Mouse (Mus musculus): ENCODE measurements at regions not wholly inside any gene's neighbourhood (a gene's known extent, or its start where the extent isn't known, plus 50 kb on each side); places are given as distances from the start of the nearest gene placed in this dataset.

GRCm38 (mm10) chr2:113918913-113919312 is 70.5 kb upstream of the Arhgap11a start:
- Histone ChIP-seq H3K27ac (replicated peaks in 1 of 2; ENCODE audit: control insufficient read depth in 1 of 2, insufficient read depth in 1 of 2, low read depth in 2 of 2, low read length in 2 of 2) (peak overlapping the region in 1 of 2 experiments; percentile 35; a peak in 1 of 4 replicates), H3K9ac (ENCODE audit: low read length) (no peak overlapping the region), H3K9me3 (ENCODE audit: control insufficient read depth, low read length) (no peaks in the 10 kb centered on the region), H3K36me3 (ENCODE audit: control insufficient read depth, insufficient read depth, low read length) (no peaks in the 10 kb centered on the region), H3K4me2 (ENCODE audit: low read length) (no peak overlapping the region), H3K27me3 (ENCODE audit: control insufficient read depth, insufficient read depth, low read length) (no peaks in the 10 kb centered on the region), H3K4me3 (ENCODE audit: control insufficient read depth in 1 of 2, insufficient read depth in 1 of 2, low read depth in 1 of 2, low read length in 2 of 2) (no peak overlapping the region), H3K4me1 (ENCODE audit: control insufficient read depth in 2 of 2, insufficient read depth in 2 of 2, low read length in 2 of 2) (peaks cover 2 to 16% of the 10 kb centered on the region in 2 experiments)
- 32% methylated on average over 1 of the region's 2 CpGs for WGBS
- ATAC-seq (ENCODE audit: insufficient number of reproducible peaks, insufficient read depth, low FRiP score, low read depth) = no peak

DNA sequence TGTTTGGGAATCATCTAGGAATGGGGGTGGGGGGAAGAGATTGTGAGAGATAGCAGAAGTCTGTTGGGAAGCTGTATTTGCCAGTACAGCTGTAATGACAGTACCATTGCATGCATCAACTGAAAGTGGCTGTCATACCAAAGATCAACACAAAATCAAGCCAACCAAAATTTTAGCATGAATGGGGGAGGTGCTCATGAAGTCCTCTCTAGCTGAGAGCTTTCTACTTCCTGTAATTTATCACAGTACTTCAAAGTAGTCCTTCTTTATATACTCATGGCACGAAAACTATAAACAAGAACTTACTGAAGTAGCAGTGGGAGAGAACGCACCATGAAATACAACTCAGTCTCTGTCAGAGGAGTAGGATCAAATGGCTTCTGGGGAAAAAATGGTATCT is 65.8 kb upstream of the Arhgap11a start:
- H3K36me3 ChIP-seq (ENCODE audit: control insufficient read depth, insufficient read depth, low read length) = no peaks in the 10 kb centered on the region
- 88% methylated on average over 2 of the region's 2 CpGs for WGBS
- no peak overlapping the region for H3K4me2 ChIP-seq (ENCODE audit: low read length)
- peaks cover 2 to 7% of the 10 kb centered on the region in 2 experiments; a peak in 3 of 4 replicates for H3K4me1 ChIP-seq (ENCODE audit: control insufficient read depth in 2 of 2, insufficient read depth in 2 of 2, low read length in 2 of 2)
- H3K9ac ChIP-seq (ENCODE audit: low read length) = no peak overlapping the region
- no peaks in the 10 kb centered on the region for H3K9me3 ChIP-seq (ENCODE audit: control insufficient read depth, low read length)
- H3K27me3 ChIP-seq (ENCODE audit: control insufficient read depth, insufficient read depth, low read length) = no peaks in the 10 kb centered on the region
- ATAC-seq (ENCODE audit: insufficient number of reproducible peaks, insufficient read depth, low FRiP score, low read depth) = no peak
- H3K4me3 ChIP-seq (ENCODE audit: control insufficient read depth in 1 of 2, insufficient read depth in 1 of 2, low read depth in 1 of 2, low read length in 2 of 2) = no peak overlapping the region
- H3K27ac ChIP-seq (replicated peaks in 1 of 2; ENCODE audit: control insufficient read depth in 1 of 2, insufficient read depth in 1 of 2, low read depth in 2 of 2, low read length in 2 of 2) = no peak overlapping the region

DNA sequence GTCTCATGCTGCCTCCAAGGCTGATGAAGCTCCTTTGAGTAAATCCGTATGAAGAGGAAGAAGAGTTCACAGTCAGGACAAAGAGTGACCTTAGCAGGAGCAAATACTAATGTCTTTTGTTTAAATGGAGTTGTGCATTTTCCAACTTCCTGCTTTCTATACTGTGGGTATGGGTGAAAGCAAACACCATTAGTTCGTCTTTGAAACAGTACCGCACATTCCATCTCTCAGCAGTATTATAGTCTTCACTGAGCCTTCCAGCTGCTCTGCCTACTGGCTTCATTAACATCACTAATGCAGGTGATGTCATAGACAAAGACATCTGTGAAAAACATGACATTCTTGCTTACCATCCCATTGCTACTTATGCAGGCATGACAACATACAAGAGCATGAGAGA is 62.7 kb upstream of the Arhgap11a start:
- Histone ChIP-seq H3K36me3 (ENCODE audit: control insufficient read depth, insufficient read depth, low read length) (no peaks in the 10 kb centered on the region), H3K4me1 (ENCODE audit: control insufficient read depth in 2 of 2, insufficient read depth in 2 of 2, low read length in 2 of 2) (no peaks in the 10 kb centered on the region), H3K9me3 (ENCODE audit: control insufficient read depth, low read length) (no peaks in the 10 kb centered on the region), H3K27me3 (ENCODE audit: control insufficient read depth, insufficient read depth, low read length) (no peaks in the 10 kb centered on the region), H3K27ac (replicated peaks in 1 of 2; ENCODE audit: control insufficient read depth in 1 of 2, insufficient read depth in 1 of 2, low read depth in 2 of 2, low read length in 2 of 2) (no peak overlapping the region), H3K4me3 (ENCODE audit: control insufficient read depth in 1 of 2, insufficient read depth in 1 of 2, low read depth in 1 of 2, low read length in 2 of 2) (no peak overlapping the region), H3K9ac (ENCODE audit: low read length) (no peak overlapping the region), H3K4me2 (ENCODE audit: low read length) (no peak overlapping the region)
- ATAC-seq (ENCODE audit: insufficient number of reproducible peaks, insufficient read depth, low FRiP score, low read depth) = no peak
- 80% methylated on average over 3 of the region's 3 CpGs for WGBS

GRCm38 (mm10) chr2:113909502-113909901 is 61.0 kb upstream of the Arhgap11a start:
- H3K4me3 ChIP-seq (ENCODE audit: control insufficient read depth in 1 of 2, insufficient read depth in 1 of 2, low read depth in 1 of 2, low read length in 2 of 2) = no peak overlapping the region
- WGBS = 90% methylated on average over 4 of the region's 4 CpGs
- ATAC-seq (ENCODE audit: insufficient number of reproducible peaks, insufficient read depth, low FRiP score, low read depth) = no peak

DNA sequence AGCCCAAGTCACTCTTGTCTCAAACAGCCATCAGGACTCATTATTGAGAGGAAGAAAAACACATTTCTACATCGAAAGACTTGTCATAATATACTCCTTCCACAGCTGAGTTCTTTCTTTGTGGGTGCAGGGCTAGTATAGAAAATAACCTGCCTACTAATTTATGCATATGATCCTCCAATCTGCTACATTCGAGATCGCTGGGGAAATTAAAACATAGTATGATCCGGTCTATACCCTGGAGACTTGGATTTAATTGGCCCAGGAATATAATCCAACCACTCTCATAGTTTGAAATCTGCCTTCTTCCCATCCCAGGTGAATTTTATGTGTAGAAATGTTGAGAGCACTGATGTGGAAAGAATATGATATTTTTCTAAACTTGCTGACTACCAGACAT is 60.2 kb upstream of the Arhgap11a start:
- Histone ChIP-seq H3K36me3 (ENCODE audit: control insufficient read depth, insufficient read depth, low read length) (no peaks in the 10 kb centered on the region), H3K4me2 (ENCODE audit: low read length) (no peak overlapping the region), H3K27me3 (ENCODE audit: control insufficient read depth, insufficient read depth, low read length) (no peaks in the 10 kb centered on the region), H3K4me3 (ENCODE audit: control insufficient read depth in 1 of 2, insufficient read depth in 1 of 2, low read depth in 1 of 2, low read length in 2 of 2) (no peak overlapping the region), H3K9me3 (ENCODE audit: control insufficient read depth, low read length) (no peaks in the 10 kb centered on the region), H3K4me1 (ENCODE audit: control insufficient read depth in 2 of 2, insufficient read depth in 2 of 2, low read length in 2 of 2) (no peaks in the 10 kb centered on the region), H3K27ac (replicated peaks in 1 of 2; ENCODE audit: control insufficient read depth in 1 of 2, insufficient read depth in 1 of 2, low read depth in 2 of 2, low read length in 2 of 2) (no peak overlapping the region), H3K9ac (ENCODE audit: low read length) (no peak overlapping the region)
- 89% methylated on average over 4 of the region's 4 CpGs for WGBS
- ATAC-seq (ENCODE audit: insufficient number of reproducible peaks, insufficient read depth, low FRiP score, low read depth) = no peak

More at GRCm38 (mm10) chr2:113909502-113909901, 61.0 kb upstream of the Arhgap11a start:
- H3K27ac ChIP-seq (replicated peaks in 1 of 2; ENCODE audit: control insufficient read depth in 1 of 2, insufficient read depth in 1 of 2, low read depth in 2 of 2, low read length in 2 of 2) = no peak overlapping the region
- H3K4me1 ChIP-seq (ENCODE audit: control insufficient read depth in 2 of 2, insufficient read depth in 2 of 2, low read length in 2 of 2) = no peaks in the 10 kb centered on the region
- no peaks in the 10 kb centered on the region for H3K9me3 ChIP-seq (ENCODE audit: control insufficient read depth, low read length)
- H3K27me3 ChIP-seq (ENCODE audit: control insufficient read depth, insufficient read depth, low read length) = no peaks in the 10 kb centered on the region
- no peaks in the 10 kb centered on the region for H3K36me3 ChIP-seq (ENCODE audit: control insufficient read depth, insufficient read depth, low read length)
- no peak overlapping the region for H3K4me2 ChIP-seq (ENCODE audit: low read length)
- H3K9ac ChIP-seq (ENCODE audit: low read length) = no peak overlapping the region

- H3K4me2 ChIP-seq (ENCODE audit: low read length) = no peak overlapping the region
- ATAC-seq (ENCODE audit: insufficient number of reproducible peaks, insufficient read depth, low FRiP score, low read depth) = no peak
- no peak overlapping the region for H3K27ac ChIP-seq (replicated peaks in 1 of 2; ENCODE audit: control insufficient read depth in 1 of 2, insufficient read depth in 1 of 2, low read depth in 2 of 2, low read length in 2 of 2)
- H3K36me3 ChIP-seq (ENCODE audit: control insufficient read depth, insufficient read depth, low read length) = no peaks in the 10 kb centered on the region
- no peaks in the 10 kb centered on the region for H3K9me3 ChIP-seq (ENCODE audit: control insufficient read depth, low read length)
- H3K27me3 ChIP-seq (ENCODE audit: control insufficient read depth, insufficient read depth, low read length) = no peaks in the 10 kb centered on the region
- no peak overlapping the region for H3K4me3 ChIP-seq (ENCODE audit: control insufficient read depth in 1 of 2, insufficient read depth in 1 of 2, low read depth in 1 of 2, low read length in 2 of 2)
- WGBS = 70% methylated on average over 3 of the region's 3 CpGs
- H3K4me1 ChIP-seq (ENCODE audit: control insufficient read depth in 2 of 2, insufficient read depth in 2 of 2, low read length in 2 of 2) = peaks cover 7 to 8% of the 10 kb centered on the region in 2 experiments; a peak in 3 of 4 replicates
- H3K9ac ChIP-seq (ENCODE audit: low read length) = no peak overlapping the region
Observed at GRCm38 (mm10) chr2:113904414-113904813, 56.0 kb upstream of the Arhgap11a start.

DNA sequence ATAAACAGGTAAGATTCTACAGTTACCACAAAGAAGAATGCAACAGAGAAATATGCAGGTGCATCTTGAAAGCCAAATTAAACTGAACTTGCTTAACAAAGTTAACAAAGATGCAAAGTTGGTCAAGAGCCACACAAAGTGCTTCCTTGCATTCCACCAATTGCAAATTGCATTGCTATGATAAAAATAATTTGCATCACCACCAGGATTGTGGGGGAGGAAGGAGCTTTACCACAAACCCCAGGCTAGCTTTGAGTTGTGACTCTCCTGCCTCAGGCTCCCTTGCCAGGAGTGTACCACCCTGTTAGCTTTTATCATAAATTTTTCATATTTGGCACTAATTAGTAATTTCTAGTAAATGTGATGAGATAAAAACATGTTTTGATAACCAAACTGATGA is 55.4 kb upstream of the Arhgap11a start:
- Histone ChIP-seq H3K27ac (replicated peaks in 1 of 2; ENCODE audit: control insufficient read depth in 1 of 2, insufficient read depth in 1 of 2, low read depth in 2 of 2, low read length in 2 of 2) (no peak overlapping the region), H3K9ac (ENCODE audit: low read length) (no peak overlapping the region), H3K9me3 (ENCODE audit: control insufficient read depth, low read length) (no peaks in the 10 kb centered on the region), H3K4me2 (ENCODE audit: low read length) (no peak overlapping the region), H3K4me3 (ENCODE audit: control insufficient read depth in 1 of 2, insufficient read depth in 1 of 2, low read depth in 1 of 2, low read length in 2 of 2) (no peak overlapping the region), H3K4me1 (ENCODE audit: control insufficient read depth in 2 of 2, insufficient read depth in 2 of 2, low read length in 2 of 2) (peaks cover 7 to 8% of the 10 kb centered on the region in 2 experiments; a peak in 3 of 4 replicates), H3K27me3 (ENCODE audit: control insufficient read depth, insufficient read depth, low read length) (no peaks in the 10 kb centered on the region), H3K36me3 (ENCODE audit: control insufficient read depth, insufficient read depth, low read length) (no peaks in the 10 kb centered on the region)
- no peak for ATAC-seq (ENCODE audit: insufficient number of reproducible peaks, insufficient read depth, low FRiP score, low read depth)

- H3K4me1 ChIP-seq (ENCODE audit: control insufficient read depth in 2 of 2, insufficient read depth in 2 of 2, low read length in 2 of 2) = peaks cover 7 to 8% of the 10 kb centered on the region in 2 experiments; a peak in 3 of 4 replicates
- H3K27me3 ChIP-seq (ENCODE audit: control insufficient read depth, insufficient read depth, low read length) = no peaks in the 10 kb centered on the region
- 55% methylated on average over 1 of the region's 1 CpGs for WGBS
- H3K4me2 ChIP-seq (ENCODE audit: low read length) = no peak overlapping the region
- no peak overlapping the region for H3K9ac ChIP-seq (ENCODE audit: low read length)
- ATAC-seq (ENCODE audit: insufficient number of reproducible peaks, insufficient read depth, low FRiP score, low read depth) = no peak
- no peak overlapping the region for H3K27ac ChIP-seq (replicated peaks in 1 of 2; ENCODE audit: control insufficient read depth in 1 of 2, insufficient read depth in 1 of 2, low read depth in 2 of 2, low read length in 2 of 2)
- H3K4me3 ChIP-seq (ENCODE audit: control insufficient read depth in 1 of 2, insufficient read depth in 1 of 2, low read depth in 1 of 2, low read length in 2 of 2) = no peak overlapping the region
- H3K9me3 ChIP-seq (ENCODE audit: control insufficient read depth, low read length) = no peaks in the 10 kb centered on the region
- H3K36me3 ChIP-seq (ENCODE audit: control insufficient read depth, insufficient read depth, low read length) = no peaks in the 10 kb centered on the region
Observed at GRCm38 (mm10) chr2:113903006-113903545, 54.6 kb upstream of the Arhgap11a start.
